Mouse (Mus musculus): ENCODE measurements around the gene H2al1c. TPM values are rescaled to one million over a fixed set of nuclear protein-coding genes. Genes with fewer than 3 reads are reported as not detected.
"Not testable (repeated sequence)": the region's sequence is repeated elsewhere in the genome, so short reads cannot be mapped to it uniquely, and the experiment has no call there.

The H2al1c gene
- total RNA-seq (2021), result not detected

GRCm38 (mm10) chrX:11305355-11305754 is at the start of gene H2al1c:
H2al1c (plus strand) TSS chrX:11305655.
- DNase-seq; intact Hi-C loops (cut with DNase I): not testable (repeated sequence)

GRCm38 (mm10) chrX:11264918-11265317 is 40.5 kb upstream of the H2al1c start:
- peak; percentile 8 to 20 for DNase-seq
- intact Hi-C loops (cut with DNase I), result no loop called here

GRCm38 (mm10) chrX:11267791-11268190 is 37.7 kb upstream of the H2al1c start:
- intact Hi-C loops (cut with DNase I), result no loop called here
- peak; percentile 30 to 52 for DNase-seq

- DNase-seq, result peak; percentile 53 to 54
- intact Hi-C loops (cut with DNase I), result no loop called here
These were observed 36.4 kb upstream of the H2al1c start for GRCm38 (mm10) chrX:11269074-11269473.

- intact Hi-C loops (cut with DNase I), result no loop called here
- no peak for DNase-seq
These were observed 32.3 kb upstream of the H2al1c start for GRCm38 (mm10) chrX:11273190-11273589.

GRCm38 (mm10) chrX:11277083-11277482 is 28.4 kb upstream of the H2al1c start:
- intact Hi-C loops (cut with DNase I), result no loop called here
- DNase-seq, result no peak

- intact Hi-C loops (cut with DNase I), result no loop called here
These were observed 24.7 kb upstream of the H2al1c start for GRCm38 (mm10) chrX:11280741-11281140.

GRCm38 (mm10) chrX:11288306-11288882 is 17.1 kb upstream of the H2al1c start:
- intact Hi-C loops (cut with DNase I), result loop anchor here (5.0 kb wide), 1 partner anchor 54 kb away; no protein-coding TSS in a partner anchor

More at GRCm38 (mm10) chrX:11280741-11281140, 24.7 kb upstream of the H2al1c start:
- no peak for DNase-seq

GRCm38 (mm10) chrX:11289244-11289643 is 16.2 kb upstream of the H2al1c start:
- DNase-seq, result no peak
- intact Hi-C loops (cut with DNase I), result loop anchor here (5.0 kb wide), 1 partner anchor 53 kb away; no protein-coding TSS in a partner anchor

More at GRCm38 (mm10) chrX:11288306-11288882, 17.1 kb upstream of the H2al1c start:
- DNase-seq, result peak; percentile 50 to 55

- not testable (repeated sequence) for DNase-seq
These were observed 6.5 kb upstream of the H2al1c start, which contains the start of gene H2al1a for GRCm38 (mm10) chrX:11298957-11299356. H2al1a (plus strand) TSS chrX:11299257.

GRCm38 (mm10) chrX:11302132-11302531 is 3.3 kb upstream of the H2al1c start, which contains the start of gene H2al1b:
H2al1b (plus strand) TSS chrX:11302432.
- intact Hi-C loops (cut with DNase I); DNase-seq: not testable (repeated sequence)

More at GRCm38 (mm10) chrX:11298957-11299356, 6.5 kb upstream of the H2al1c start, which contains the start of gene H2al1a:
- intact Hi-C loops (cut with DNase I), result not testable (repeated sequence)

GRCm38 (mm10) chrX:11308524-11308923 is 3.1 kb downstream of the H2al1c start, which contains the start of gene H2al1d:
H2al1d (plus strand) TSS chrX:11308824.
- DNase-seq; intact Hi-C loops (cut with DNase I): not testable (repeated sequence)

GRCm38 (mm10) chrX:11311634-11312033 is 6.2 kb downstream of the H2al1c start, which contains the start of gene H2al1e:
H2al1e (plus strand) TSS chrX:11311934.
- intact Hi-C loops (cut with DNase I); DNase-seq: not testable (repeated sequence)

- intact Hi-C loops (cut with DNase I); DNase-seq: not testable (repeated sequence)
These were observed 9.4 kb downstream of the H2al1c start, which contains the start of gene H2al1f for GRCm38 (mm10) chrX:11314858-11315257. H2al1f (plus strand) TSS chrX:11315158.

- DNase-seq; intact Hi-C loops (cut with DNase I): not testable (repeated sequence)
These were observed 12.5 kb downstream of the H2al1c start, which contains the start of gene H2al1g for GRCm38 (mm10) chrX:11317956-11318355. H2al1g (plus strand) TSS chrX:11318256.

- intact Hi-C loops (cut with DNase I); DNase-seq: not testable (repeated sequence)
These were observed 15.7 kb downstream of the H2al1c start, which contains the start of gene H2al1h for GRCm38 (mm10) chrX:11321192-11321591. H2al1h (plus strand) TSS chrX:11321492.

- DNase-seq; intact Hi-C loops (cut with DNase I): not testable (repeated sequence)
These were observed 18.9 kb downstream of the H2al1c start, which contains the start of gene H2al1i for GRCm38 (mm10) chrX:11324359-11324758. H2al1i (plus strand) TSS chrX:11324659.

GRCm38 (mm10) chrX:11327522-11327921 is 22.1 kb downstream of the H2al1c start, which contains the start of gene H2al1j:
H2al1j (plus strand) TSS chrX:11327822.
- DNase-seq; intact Hi-C loops (cut with DNase I): not testable (repeated sequence)

- intact Hi-C loops (cut with DNase I), result no loop called here
- peak; percentile 4 to 10 for DNase-seq
These were observed 40.3 kb downstream of the H2al1c start for GRCm38 (mm10) chrX:11345762-11346161.

- DNase-seq, result no peak
- intact Hi-C loops (cut with DNase I), result no loop called here
These were observed 41.3 kb downstream of the H2al1c start for GRCm38 (mm10) chrX:11346756-11347155.
